ENCODE assay signal across 23 mouse cellular contexts in the genomic region with DNA sequence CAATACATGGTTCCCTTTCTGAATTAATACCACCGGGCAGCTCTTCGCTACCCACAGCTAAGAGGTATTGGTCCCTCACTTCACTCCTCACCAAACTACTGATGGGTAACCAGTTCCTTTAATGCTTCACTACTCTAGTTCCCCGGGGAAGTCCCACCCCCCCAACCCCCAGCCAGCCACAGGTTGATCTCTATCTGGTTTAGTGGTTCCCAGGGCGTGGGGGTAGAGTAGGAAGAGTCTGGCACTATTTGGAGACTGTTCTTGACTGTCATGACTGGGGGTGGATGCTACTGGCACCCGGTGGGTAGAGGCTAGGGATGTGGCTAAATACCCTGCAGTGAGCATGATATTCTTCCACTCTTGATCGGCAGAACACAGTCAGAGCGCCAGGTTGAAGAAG.
DNase-seq lines count a peak whose midpoint lies in the region; ATAC-seq lines count a peak whose summit lies in the region.
"Had no signal": no experiment of that assay in that cellular context is flagged by ENCODE, and none has a peak within 500 bp of the region (broad histone marks: within the 10 kb centered on the region; RNA-seq: fewer than 3 reads in every experiment).

No protein-coding gene starts in this region.

- H3K36me3 ChIP-seq in forebrain, embryonic 16.5 days (ENCODE audit: control insufficient read depth, insufficient read depth), result 0 out of 2 replicates have a peak, but pooled peaks cover 2% of the 10 kb centered on the region

- H3K4me3 ChIP-seq in forebrain, embryonic 16.5 days (replicated peaks; ENCODE audit: low read length), result no peak overlapping the region
- H3K4me3 ChIP-seq: gastrocnemius, adult 2 months; left cerebral cortex, adult 2 months; megakaryocyte, embryonic 14.5 days; midbrain, embryonic 15.5 days had no signal

- 91% methylated on average over 7 of the region's 7 CpGs for WGBS in forebrain, embryonic 16.5 days

- no peak overlapping the region for H3K4me2 ChIP-seq in forebrain, embryonic 16.5 days (ENCODE audit: low read length)
- H3K4me2 ChIP-seq: midbrain, embryonic 15.5 days had no signal

- no peak overlapping the region for H3K27ac ChIP-seq in forebrain, embryonic 16.5 days (ENCODE audit: low read length)
- H3K27ac ChIP-seq: gastrocnemius, adult 2 months; left cerebral cortex, adult 2 months; midbrain, embryonic 15.5 days had no signal

- H3K27me3 ChIP-seq in forebrain, embryonic 16.5 days (replicated peaks; ENCODE audit: control insufficient read depth, insufficient read depth, low read length), result no peaks in the 10 kb centered on the region
- H3K27me3 ChIP-seq: megakaryocyte, embryonic 14.5 days; midbrain, embryonic 15.5 days had no signal

- H3K9me3 ChIP-seq in forebrain, embryonic 16.5 days (ENCODE audit: control insufficient read depth, low read length), result no peaks in the 10 kb centered on the region
- H3K9me3 ChIP-seq: megakaryocyte, embryonic 14.5 days; midbrain, embryonic 15.5 days had no signal

- peak; percentile 48 for DNase-seq in thymus, postnatal 4 days
- no peak for DNase-seq in thymus, adult 18-20 months
- DNase-seq in T-cell, adult 2 months (ENCODE audit: low spot score), result peak; percentile 79
- DNase-seq in ovary, postnatal 36 days (ENCODE audit: low spot score), result no peak
- DNase-seq in layer of hippocampus, adult 11-12 months (ENCODE audit: low spot score), result no peak
- DNase-seq: adrenal gland, adult 2 months; cerebellum, adult 9-11 months; forebrain, postnatal 0 days; gastrocnemius, adult 2 months; heart, adult 18-20 months; kidney, adult 11 months; kidney, postnatal 10 days; left cerebral cortex, postnatal 4 days; liver; liver, postnatal 0 days; lung, postnatal 14 days; right cerebral cortex, adult 18-20 months had no signal

- 0 out of 2 replicates have a peak, but pooled peaks have one; percentile 18 for ATAC-seq in monocyte, adult 5-6 weeks (replicated peaks; ENCODE audit: insufficient number of reproducible peaks, low FRiP score, low TSS enrichment, poor library complexity, severe bottlenecking)
- no peak for ATAC-seq in forebrain, embryonic 16.5 days
- ATAC-seq: forebrain, postnatal 0 days; hindbrain, embryonic 16.5 days; liver, postnatal 0 days; midbrain, embryonic 15.5 days had no signal

- H3K9ac ChIP-seq in forebrain, embryonic 16.5 days (replicated peaks; ENCODE audit: low read depth, low read length), result no peak overlapping the region
- H3K9ac ChIP-seq: forebrain, postnatal 0 days; liver, postnatal 0 days; midbrain, embryonic 15.5 days had no signal

- no peaks in the 10 kb centered on the region for H3K4me1 ChIP-seq in forebrain, embryonic 16.5 days (replicated peaks; ENCODE audit: control insufficient read depth, insufficient read depth, low read length)
- H3K4me1 ChIP-seq: midbrain, embryonic 15.5 days had no signal

Comparison
In these comparisons a context has a peak if more than half of its experiments do, and no peak if none do; other contexts are left out.
1. DNase-seq: peak in thymus, postnatal 4 days (single experiment) and T-cell, adult 2 months (single experiment); none in thymus, adult 18-20 months (0 of 2), ovary, postnatal 36 days (single experiment) and layer of hippocampus, adult 11-12 months (single experiment).